Mouse (Mus musculus): ENCODE results near the gene Setd7. TPM values are rescaled to one million over a fixed set of nuclear protein-coding genes. Genes with fewer than 3 reads are reported as not detected.

Gene Setd7
- total and polyA plus RNA-seq, 3 experiments: 16.6 to 34.3 (median 23.6) TPM

GRCm38 (mm10) chr3:51593506-51593905, 32.8 kb upstream of the Setd7 start:
- H3K36me3 ChIP-seq (replicated peaks in 1 of 2; ENCODE audit: control insufficient read depth in 1 of 2, insufficient read depth in 1 of 2, low read length in 1 of 2): no peaks in the 10 kb centered on the region
- dilution Hi-C loops (cut with MboI; ENCODE audit: extremely low pct_ligation_motif_present, extremely low pct_unique_long_range_greater_than_20kb, low sequenced_read_pairs): no loop called here

GRCm38 (mm10) chr3:51591591-51591990, 30.9 kb upstream of the Setd7 start:
- Histone ChIP-seq H3K9ac (ENCODE audit: insufficient read depth, low read depth) (no peak overlapping the region), H3K27ac (ENCODE audit: insufficient read depth, low read depth) (no peak overlapping the region), H3K9me3 (replicated peaks; ENCODE audit: low read length) (no peaks in the 10 kb centered on the region), H3K4me1 (ENCODE audit: control insufficient read depth in 1 of 2, insufficient read depth in 2 of 2) (peaks cover 2 to 30% of the 10 kb centered on the region in 2 experiments), H3K4me3 (replicated peaks in 1 of 3; ENCODE audit: low read depth in 2 of 3, low read length in 2 of 3, poor library complexity in 1 of 3) (no peak overlapping the region), H3K4me2 (ENCODE audit: insufficient read depth, low read depth, poor library complexity, severe bottlenecking) (no peak overlapping the region), H3K27me3 (replicated peaks) (no peaks in the 10 kb centered on the region), H3K79me2 (replicated peaks; ENCODE audit: control insufficient read depth, extremely low read depth, insufficient read depth, poor library complexity, severe bottlenecking) (no peaks in the 10 kb centered on the region), H3K36me3 (replicated peaks in 1 of 2; ENCODE audit: control insufficient read depth in 1 of 2, insufficient read depth in 1 of 2, low read length in 1 of 2) (no peaks in the 10 kb centered on the region)
- dilution Hi-C loops (cut with MboI; ENCODE audit: extremely low pct_ligation_motif_present, extremely low pct_unique_long_range_greater_than_20kb, low sequenced_read_pairs) (no loop called here), in situ Hi-C loops (cut with MboI; ENCODE audit: low pct_ligation_motif_present, low pct_unique_long_range_greater_than_20kb, low sequenced_read_pairs) (loop anchor here (5.0 kb wide), 1 partner anchor 56 kb away; no protein-coding TSS in a partner anchor)
- DNase-seq (ENCODE audit: extremely low read depth): no peak
- TF ChIP-seq JUN (IDR thresholded peaks at IDR 0.05; ENCODE audit: insufficient read depth, low read depth, low read length): no peak

More at GRCm38 (mm10) chr3:51593506-51593905, 32.8 kb upstream of the Setd7 start:
- Histone ChIP-seq H3K9me3 (replicated peaks; ENCODE audit: low read length) (no peaks in the 10 kb centered on the region), H3K4me1 (ENCODE audit: control insufficient read depth in 1 of 2, insufficient read depth in 2 of 2) (peaks cover 2 to 24% of the 10 kb centered on the region in 2 experiments), H3K4me3 (replicated peaks in 1 of 3; ENCODE audit: low read depth in 2 of 3, low read length in 2 of 3, poor library complexity in 1 of 3) (no peak overlapping the region), H3K27ac (ENCODE audit: insufficient read depth, low read depth) (no peak overlapping the region), H3K79me2 (replicated peaks; ENCODE audit: control insufficient read depth, extremely low read depth, insufficient read depth, poor library complexity, severe bottlenecking) (no peaks in the 10 kb centered on the region), H3K9ac (ENCODE audit: insufficient read depth, low read depth) (no peak overlapping the region), H3K4me2 (ENCODE audit: insufficient read depth, low read depth, poor library complexity, severe bottlenecking) (no peak overlapping the region), H3K27me3 (replicated peaks) (no peaks in the 10 kb centered on the region)
- TF ChIP-seq MAFK (IDR thresholded peaks at IDR 0.05; ENCODE audit: insufficient replicate concordance, low read length): no peak
- no peak for TF ChIP-seq POLR2A (IDR thresholded peaks at IDR 0.05; ENCODE audit: low read depth, low read length)
- no peak for TF ChIP-seq PAX5 (IDR thresholded peaks at IDR 0.05; ENCODE audit: low read length)
- no peak for TF ChIP-seq USF2 (conservative IDR thresholded peaks at IDR 0.05; ENCODE audit: low read depth, low read length)
- TF ChIP-seq MYC (IDR thresholded peaks at IDR 0.05; ENCODE audit: low read depth, low read length): no peak
- no peak for TF ChIP-seq TBP (conservative IDR thresholded peaks at IDR 0.05; ENCODE audit: low read depth, low read length)
- no peak for TF ChIP-seq KAT2A (IDR thresholded peaks at IDR 0.05; ENCODE audit: insufficient replicate concordance, low read length)
- no peak for TF ChIP-seq HCFC1 (IDR thresholded peaks at IDR 0.05; ENCODE audit: low read depth, low read length)
- TF ChIP-seq JUND (conservative IDR thresholded peaks at IDR 0.05; ENCODE audit: low read depth, low read length): no peak
- TF ChIP-seq ELF1 (IDR thresholded peaks at IDR 0.05; ENCODE audit: low read depth, low read length): no peak
- no peak for TF ChIP-seq ZC3H11A (IDR thresholded peaks at IDR 0.05; ENCODE audit: low read depth, low read length)
- no peak for TF ChIP-seq E2F4 (IDR thresholded peaks at IDR 0.05; ENCODE audit: insufficient replicate concordance, low read depth, low read length)
- TF ChIP-seq USF1 (IDR thresholded peaks at IDR 0.05; ENCODE audit: low read depth, low read length): no peak
- no peak for TF ChIP-seq GABPA (IDR thresholded peaks at IDR 0.05; ENCODE audit: insufficient replicate concordance, low read depth, low read length)
- no peak for TF ChIP-seq CHD2 (IDR thresholded peaks at IDR 0.05; ENCODE audit: low read length)
- no peak for TF ChIP-seq IRF4 (IDR thresholded peaks at IDR 0.05; ENCODE audit: low read depth, low read length)
- no peak for TF ChIP-seq TCF12 (IDR thresholded peaks at IDR 0.05; ENCODE audit: low read depth, low read length)
- no peak for TF ChIP-seq RAD21 (IDR thresholded peaks at IDR 0.05; ENCODE audit: low read depth, low read length)
- DNase-seq (ENCODE audit: extremely low read depth): no peak
- in situ Hi-C loops (cut with MboI; ENCODE audit: low pct_ligation_motif_present, low pct_unique_long_range_greater_than_20kb, low sequenced_read_pairs): loop anchor here (5.0 kb wide), 1 partner anchor 54 kb away; no protein-coding TSS in a partner anchor

Measured in CH12.LX (cell line).